Mouse (Mus musculus): ENCODE data around the gene Mrps10. TPM values are rescaled to one million over a fixed set of nuclear protein-coding genes. Genes with fewer than 3 reads are reported as not detected.
"Not testable (repeated sequence)": the region's sequence is repeated elsewhere in the genome, so short reads cannot be mapped to it uniquely, and the experiment has no call there.

Gene Mrps10
- polyA plus RNA-seq, 1 experiment from 2014 or later = 73.6 TPM

DNA sequence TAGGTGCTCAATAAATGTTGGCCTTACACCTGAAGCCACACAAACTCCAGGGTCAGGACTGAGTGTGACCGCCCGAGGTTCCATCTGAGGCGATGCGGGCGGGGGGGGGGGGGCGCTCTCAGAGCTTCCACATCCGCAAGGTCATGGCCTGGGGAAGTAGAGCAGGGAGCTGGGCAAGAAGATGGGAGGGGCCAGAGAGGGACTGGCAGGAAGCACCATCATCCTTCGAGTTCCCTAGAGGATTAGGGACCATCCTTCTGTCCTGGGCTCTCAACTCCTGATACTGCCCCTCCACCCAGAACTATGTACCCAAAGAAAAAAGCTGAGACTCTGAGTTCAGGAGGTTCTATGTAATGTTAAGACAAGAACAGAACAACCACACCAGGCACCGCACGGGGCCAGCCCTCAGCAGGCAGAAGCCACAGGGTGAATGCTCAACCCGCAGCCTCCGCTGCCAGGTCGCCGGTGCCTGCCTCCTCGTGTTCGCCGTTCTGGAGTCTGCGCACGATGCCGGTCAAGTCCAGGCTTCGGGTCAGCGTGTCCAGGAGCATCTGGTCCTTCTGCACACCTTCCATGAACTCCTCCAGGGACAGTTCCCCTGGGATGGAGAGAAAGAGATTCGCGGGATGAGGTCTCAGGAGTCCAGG, 25.7 kb downstream of the Mrps10 start:
- H3K27me3 ChIP-seq (ENCODE audit: control insufficient read depth, insufficient read depth, low read length) = peaks cover 12% of the 10 kb centered on the region
- H3K4me3 ChIP-seq (ENCODE audit: low read depth, low read length) = peak overlapping the region; percentile 16; the same call in 1 of the 2 replicates
- no peak overlapping the region for H3K9ac ChIP-seq (ENCODE audit: low read depth, low read length)
- H3K4me1 ChIP-seq (replicated peaks; ENCODE audit: control insufficient read depth, insufficient read depth, low read length) = no peaks in the 10 kb centered on the region
- H3K27ac ChIP-seq (ENCODE audit: low read depth, low read length) = no peak overlapping the region
- H3K4me2 ChIP-seq (replicated peaks; ENCODE audit: low read depth, low read length) = peak overlapping the region; percentile 23
- 24% methylated on average over 24 of the region's 24 CpGs for WGBS
- DNase-seq (ENCODE audit: low spot score) = peak; percentile 11
- no peak for ATAC-seq (ENCODE audit: low FRiP score)
- H3K9me3 ChIP-seq (ENCODE audit: control insufficient read depth, low read length) = no peaks in the 10 kb centered on the region
- H3K36me3 ChIP-seq (ENCODE audit: control insufficient read depth, insufficient read depth, low read length) = no peaks in the 10 kb centered on the region

DNA sequence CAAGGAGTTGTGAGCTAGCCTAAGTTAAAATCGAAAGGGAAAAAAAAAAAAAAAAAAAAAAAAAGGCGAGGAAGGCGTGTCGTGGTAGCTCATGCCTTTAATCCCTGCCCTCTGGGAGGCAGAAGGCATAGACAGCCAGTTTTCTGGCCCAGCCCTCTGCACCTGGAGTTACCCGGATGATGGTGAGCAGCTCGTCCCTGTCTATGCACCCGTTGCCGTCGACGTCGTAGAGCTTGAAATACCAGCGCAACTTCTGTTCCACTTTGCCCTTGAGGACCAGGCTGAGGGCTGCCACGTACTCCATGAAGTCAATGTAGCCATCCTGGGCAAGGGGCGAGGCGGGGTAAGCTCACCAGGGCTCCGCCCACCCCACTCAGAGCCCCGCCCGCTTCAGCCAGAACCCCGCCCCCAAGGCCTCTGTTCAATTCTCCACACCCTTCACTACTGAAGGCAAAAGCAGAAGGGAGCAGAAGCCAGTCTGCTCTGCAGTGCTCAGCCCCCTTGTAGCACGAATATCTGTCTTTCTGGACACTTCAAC, 26.8 kb downstream of the Mrps10 start:
- Histone ChIP-seq H3K9ac (ENCODE audit: low read depth, low read length) (no peak overlapping the region), H3K36me3 (ENCODE audit: control insufficient read depth, insufficient read depth, low read length) (no peaks in the 10 kb centered on the region), H3K4me3 (ENCODE audit: low read depth, low read length) (no peak overlapping the region), H3K27ac (ENCODE audit: low read depth, low read length) (no peak overlapping the region), H3K9me3 (ENCODE audit: control insufficient read depth, low read length) (no peaks in the 10 kb centered on the region), H3K4me2 (replicated peaks; ENCODE audit: low read depth, low read length) (peak overlapping the region; percentile 24; the same call in 1 of the 2 replicates), H3K4me1 (replicated peaks; ENCODE audit: control insufficient read depth, insufficient read depth, low read length) (no peaks in the 10 kb centered on the region), H3K27me3 (ENCODE audit: control insufficient read depth, insufficient read depth, low read length) (peaks cover 12% of the 10 kb centered on the region)
- peak; percentile 75 for ATAC-seq (ENCODE audit: low FRiP score)
- 2% methylated on average over 20 of the region's 20 CpGs for WGBS
- DNase-seq (ENCODE audit: low spot score) = peak; percentile 74

DNA sequence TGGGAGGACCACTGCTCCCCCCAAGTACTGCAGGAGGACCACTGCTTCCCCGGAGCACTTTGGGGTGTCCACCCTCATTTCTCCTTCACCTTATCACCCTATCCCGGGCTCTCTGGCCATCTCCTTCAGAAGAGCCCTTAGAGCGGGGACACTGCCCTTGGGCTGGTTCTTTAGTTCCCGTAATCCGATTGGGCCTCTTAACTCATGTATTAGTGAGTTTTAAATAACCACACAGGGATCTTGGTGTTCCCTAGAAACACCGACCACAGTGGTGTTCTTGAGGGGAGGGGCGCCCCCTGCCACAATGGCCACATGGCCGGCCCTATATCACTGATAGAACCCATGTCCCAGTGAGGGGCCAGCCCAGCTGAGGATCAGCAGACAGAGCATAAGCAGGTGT, 30.4 kb downstream of the Mrps10 start:
- Histone ChIP-seq H3K27me3 (ENCODE audit: control insufficient read depth, insufficient read depth, low read length) (peaks cover 10% of the 10 kb centered on the region), H3K27ac (ENCODE audit: low read depth, low read length) (no peak overlapping the region), H3K4me1 (replicated peaks; ENCODE audit: control insufficient read depth, insufficient read depth, low read length) (no peaks in the 10 kb centered on the region), H3K9ac (ENCODE audit: low read depth, low read length) (no peak overlapping the region), H3K4me3 (ENCODE audit: low read depth, low read length) (no peak overlapping the region), H3K4me2 (replicated peaks; ENCODE audit: low read depth, low read length) (no peak overlapping the region), H3K36me3 (ENCODE audit: control insufficient read depth, insufficient read depth, low read length) (no peaks in the 10 kb centered on the region), H3K9me3 (ENCODE audit: control insufficient read depth, low read length) (no peaks in the 10 kb centered on the region)
- no peak for DNase-seq (ENCODE audit: low spot score)
- WGBS = 86% methylated on average over 8 of the region's 8 CpGs
- ATAC-seq (ENCODE audit: low FRiP score) = no peak

DNA sequence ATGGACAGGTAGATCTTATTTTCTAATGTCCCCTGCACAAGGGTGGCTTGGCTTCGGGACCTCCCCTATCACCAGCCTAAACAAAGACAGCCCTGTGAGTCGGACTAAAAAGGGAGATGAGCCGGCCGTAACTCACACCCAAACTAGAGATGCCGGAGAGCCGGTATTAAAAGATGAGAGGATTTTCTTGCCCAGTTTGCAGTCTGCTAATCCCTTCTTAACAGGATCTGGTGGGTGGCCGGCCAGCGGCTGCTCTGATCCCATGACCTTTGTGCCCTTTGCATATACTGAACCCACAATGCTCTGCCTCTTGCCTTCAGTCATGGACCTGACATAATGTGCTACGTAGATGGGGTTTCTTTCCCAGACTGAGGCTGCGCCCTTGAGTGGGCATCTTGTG, 31.8 kb downstream of the Mrps10 start, which contains the start of gene Guca1a:
Gene Guca1a (minus strand): TSS at position 134 of the 400 bp plus-strand sequence.
- no peak within 1 kb of the TSS for H3K4me2 ChIP-seq (replicated peaks; ENCODE audit: low read depth, low read length)
- ATAC-seq (ENCODE audit: low FRiP score) = no peak
- H3K4me3 ChIP-seq (ENCODE audit: low read depth, low read length) = no peak within 1 kb of the TSS
- no peak within 1 kb of the TSS for H3K9ac ChIP-seq (ENCODE audit: low read depth, low read length)
- H3K4me1 ChIP-seq (replicated peaks; ENCODE audit: control insufficient read depth, insufficient read depth, low read length) = no peaks in the 10 kb centered on the region
- H3K9me3 ChIP-seq (ENCODE audit: control insufficient read depth, low read length) = no peaks in the 10 kb centered on the region
- DNase-seq (ENCODE audit: low spot score) = no peak
- peaks cover under 1% of the 10 kb centered on the region; the same call in 1 of the 2 replicates for H3K27me3 ChIP-seq (ENCODE audit: control insufficient read depth, insufficient read depth, low read length)
- no peaks in the 10 kb centered on the region for H3K36me3 ChIP-seq (ENCODE audit: control insufficient read depth, insufficient read depth, low read length)
- no peak within 1 kb of the TSS for H3K27ac ChIP-seq (ENCODE audit: low read depth, low read length)
- 67% methylated on average over 10 of the region's 10 CpGs for WGBS

DNA sequence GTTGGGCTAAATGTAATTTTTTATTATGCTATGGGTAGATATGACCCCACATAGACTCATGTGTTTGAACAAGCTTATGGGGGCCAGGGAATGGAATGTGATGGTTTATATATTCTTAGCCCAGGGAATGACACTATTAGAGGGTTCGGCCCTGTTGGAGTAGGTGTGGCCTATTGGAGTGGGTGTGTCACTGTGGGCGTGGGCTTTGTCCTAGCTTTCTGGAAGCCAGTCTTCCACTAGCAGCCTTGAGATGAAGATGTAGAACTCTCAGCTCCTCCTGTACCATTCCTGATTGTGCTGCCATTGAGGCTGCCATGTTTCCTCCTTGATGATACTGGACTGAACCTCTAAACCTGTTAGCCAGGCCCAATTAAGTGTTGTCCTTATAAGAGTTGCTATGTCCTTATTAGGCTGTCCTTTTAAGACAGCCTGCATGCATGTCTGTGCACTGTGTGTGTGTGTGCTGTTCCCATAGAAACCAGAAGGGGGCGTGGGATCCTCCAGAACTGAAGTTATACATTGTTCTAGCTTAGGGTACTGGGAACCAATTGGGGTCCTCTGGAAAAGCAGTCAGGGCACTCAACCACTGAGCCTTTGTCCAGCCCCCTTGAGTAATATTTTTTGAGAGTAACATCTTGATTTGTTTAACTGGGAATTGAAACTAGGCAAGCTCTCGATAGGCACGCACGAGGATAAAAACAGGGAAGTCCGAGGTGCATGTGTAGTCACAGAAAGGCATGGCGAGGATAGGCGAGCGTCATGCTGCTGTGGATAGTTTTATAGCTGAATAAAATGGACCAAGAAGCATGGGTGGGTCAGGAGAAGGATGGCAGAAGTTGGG, 39.2 kb downstream of the Mrps10 start:
- Histone ChIP-seq H3K9ac (ENCODE audit: low read depth, low read length) (no peak overlapping the region), H3K4me3 (ENCODE audit: low read depth, low read length) (no peak overlapping the region), H3K9me3 (ENCODE audit: control insufficient read depth, low read length) (no peaks in the 10 kb centered on the region), H3K4me2 (replicated peaks; ENCODE audit: low read depth, low read length) (no peak overlapping the region), H3K36me3 (ENCODE audit: control insufficient read depth, insufficient read depth, low read length) (no peaks in the 10 kb centered on the region), H3K4me1 (replicated peaks; ENCODE audit: control insufficient read depth, insufficient read depth, low read length) (no peaks in the 10 kb centered on the region), H3K27me3 (ENCODE audit: control insufficient read depth, insufficient read depth, low read length) (peaks cover 13% of the 10 kb centered on the region), H3K27ac (ENCODE audit: low read depth, low read length) (no peak overlapping the region)
- WGBS = 66% methylated on average over 10 of the region's 10 CpGs
- no peak for DNase-seq (ENCODE audit: low spot score)
- no peak for ATAC-seq (ENCODE audit: low FRiP score)

DNA sequence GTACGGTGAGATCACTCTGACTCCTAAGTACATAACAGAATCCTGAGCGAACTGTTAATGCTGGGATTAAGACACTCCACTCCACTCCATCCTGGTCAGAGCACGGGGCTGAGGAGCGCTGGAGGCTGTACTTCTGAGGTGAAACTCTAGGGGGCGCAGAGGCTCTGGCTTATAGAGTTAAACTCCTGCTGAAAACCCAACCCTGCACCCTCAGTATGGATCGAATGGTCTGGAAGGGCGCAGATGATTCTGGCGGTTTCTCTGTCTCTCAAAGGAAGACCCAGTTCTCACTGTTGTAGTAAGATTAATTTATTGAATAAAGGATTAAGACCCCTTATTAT, 39.8 kb downstream of the Mrps10 start:
- no peak overlapping the region for H3K4me2 ChIP-seq (replicated peaks; ENCODE audit: low read depth, low read length)
- DNase-seq (ENCODE audit: low spot score) = peak; percentile 85
- no peaks in the 10 kb centered on the region for H3K4me1 ChIP-seq (replicated peaks; ENCODE audit: control insufficient read depth, insufficient read depth, low read length)
- no peak overlapping the region for H3K27ac ChIP-seq (ENCODE audit: low read depth, low read length)
- 31% methylated on average over 8 of the region's 8 CpGs for WGBS
- no peaks in the 10 kb centered on the region for H3K36me3 ChIP-seq (ENCODE audit: control insufficient read depth, insufficient read depth, low read length)
- no peak overlapping the region for H3K4me3 ChIP-seq (ENCODE audit: low read depth, low read length)
- H3K27me3 ChIP-seq (ENCODE audit: control insufficient read depth, insufficient read depth, low read length) = peaks cover 13% of the 10 kb centered on the region
- no peaks in the 10 kb centered on the region for H3K9me3 ChIP-seq (ENCODE audit: control insufficient read depth, low read length)
- no peak overlapping the region for H3K9ac ChIP-seq (ENCODE audit: low read depth, low read length)
- ATAC-seq (ENCODE audit: low FRiP score) = no peak

DNA sequence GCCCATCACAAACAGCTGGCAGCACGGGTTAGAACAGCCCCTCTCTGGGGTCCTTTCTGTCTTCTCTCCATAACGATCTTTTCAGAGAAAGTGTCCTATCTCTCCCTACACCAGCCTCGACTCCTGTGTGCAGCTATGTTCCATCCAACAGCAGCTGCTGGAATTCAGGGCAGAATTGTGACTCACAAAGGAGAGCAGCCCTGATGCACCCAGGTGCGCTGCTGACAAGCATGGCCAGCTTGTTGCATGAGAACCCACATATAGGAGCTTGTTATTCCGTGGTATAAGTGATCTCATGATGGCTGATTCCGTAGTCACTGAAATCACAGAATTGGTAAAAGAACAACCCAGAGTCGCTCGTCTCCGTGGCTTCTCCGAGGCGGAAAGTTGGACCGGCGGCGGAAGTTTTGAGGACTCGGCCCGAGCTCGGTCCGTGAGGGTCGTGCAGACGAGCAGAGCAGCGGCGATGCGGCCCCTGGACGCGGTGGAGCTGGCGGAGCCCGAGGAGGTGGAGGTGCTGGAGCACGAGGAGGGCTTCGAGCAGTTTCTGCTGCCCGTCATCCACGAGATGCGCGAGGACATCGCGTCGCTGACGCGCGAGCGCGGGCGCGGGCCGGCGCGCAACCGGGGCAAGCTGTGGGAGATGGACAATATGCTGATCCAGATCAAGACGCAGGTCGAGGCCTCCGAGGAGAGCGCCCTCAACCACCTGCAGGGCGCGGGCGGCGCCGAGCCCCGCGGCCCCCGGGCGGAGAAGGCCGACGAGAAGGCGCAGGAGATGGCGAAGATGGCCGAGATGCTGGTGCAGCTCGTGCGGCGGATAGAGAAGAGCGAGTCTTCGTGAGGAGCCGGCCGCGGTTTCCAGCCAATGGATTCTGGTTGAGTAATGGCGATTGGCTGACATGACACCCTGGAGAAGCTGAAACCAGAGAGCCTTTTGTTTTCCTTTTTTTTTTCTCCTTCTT, 41.5 kb downstream of the Mrps10 start:
- not testable (repeated sequence) for H3K9ac ChIP-seq (ENCODE audit: low read depth, low read length); ATAC-seq (ENCODE audit: low FRiP score)
- peak; percentile 36 for DNase-seq (ENCODE audit: low spot score)

DNA sequence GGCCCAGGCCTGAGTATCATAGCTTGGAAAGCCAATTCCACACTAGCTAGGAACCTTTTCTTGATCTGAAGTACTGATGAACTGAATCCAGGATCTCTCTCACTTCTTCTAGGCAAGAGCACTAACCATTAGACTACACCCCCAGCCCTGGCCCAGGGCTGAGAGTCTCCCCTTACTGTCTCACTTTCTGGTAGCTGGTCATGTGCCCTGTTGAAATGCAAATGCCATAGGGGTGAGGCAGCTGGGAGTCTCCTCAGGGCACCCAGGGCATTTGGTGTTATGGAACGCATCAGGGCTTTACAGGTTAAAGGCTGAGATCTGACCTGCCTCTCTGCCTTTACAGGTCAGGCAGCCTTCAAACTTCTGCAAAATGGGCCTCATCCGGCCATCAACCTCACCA, 51.5 kb downstream of the Mrps10 start:
- no peaks in the 10 kb centered on the region for H3K9me3 ChIP-seq (ENCODE audit: control insufficient read depth, low read length)
- DNase-seq (ENCODE audit: low spot score) (no peak), ATAC-seq (ENCODE audit: low FRiP score) (no peak)
- no peaks in the 10 kb centered on the region for H3K36me3 ChIP-seq (ENCODE audit: control insufficient read depth, insufficient read depth, low read length)
- H3K27ac ChIP-seq (ENCODE audit: low read depth, low read length) = no peak overlapping the region
- H3K4me1 ChIP-seq (replicated peaks; ENCODE audit: control insufficient read depth, insufficient read depth, low read length) = no peaks in the 10 kb centered on the region
- H3K9ac ChIP-seq (ENCODE audit: low read depth, low read length) = no peak overlapping the region
- WGBS = 73% methylated on average over 2 of the region's 2 CpGs
- H3K27me3 ChIP-seq (ENCODE audit: control insufficient read depth, insufficient read depth, low read length) = no peaks in the 10 kb centered on the region
- H3K4me3 ChIP-seq (ENCODE audit: low read depth, low read length) = no peak overlapping the region
- no peak overlapping the region for H3K4me2 ChIP-seq (replicated peaks; ENCODE audit: low read depth, low read length)

More for the DNA sequence above, 41.5 kb downstream of the Mrps10 start:
- 4% methylated on average over 66 of the region's 74 CpGs for WGBS
- not testable (repeated sequence) for H3K27ac ChIP-seq (ENCODE audit: low read depth, low read length); H3K9me3 ChIP-seq (ENCODE audit: control insufficient read depth, low read length); H3K36me3 ChIP-seq (ENCODE audit: control insufficient read depth, insufficient read depth, low read length); H3K4me1 ChIP-seq (replicated peaks; ENCODE audit: control insufficient read depth, insufficient read depth, low read length)
- peak overlapping the region; percentile 27 for H3K4me3 ChIP-seq (ENCODE audit: low read depth, low read length)
- peak overlapping the region; percentile 48 for H3K4me2 ChIP-seq (replicated peaks; ENCODE audit: low read depth, low read length)
- H3K27me3 ChIP-seq (ENCODE audit: control insufficient read depth, insufficient read depth, low read length) = peaks cover 13% of the 10 kb centered on the region
